Mouse (Mus musculus): ENCODE measurements at regions not wholly inside any gene's neighbourhood (a gene's known extent, or its start where the extent isn't known, plus 50 kb on each side); places are given as distances from the start of the nearest gene placed in this dataset.
A peak's percentile ranks its signal among the peaks of the same experiment; 100 is the strongest.
"Not testable (repeated sequence)": the region's sequence is repeated elsewhere in the genome, so short reads cannot be mapped to it uniquely, and the experiment has no call there.

GRCm38 (mm10) chr19:3083438-3083837 is 199.3 kb upstream of the Mrpl21 start:
- peak; percentile 9 for DNase-seq (ENCODE audit: low spot score)

- DNase-seq (ENCODE audit: low spot score): not testable (repeated sequence)
These were observed 190.9 kb upstream of the Mrpl21 start for GRCm38 (mm10) chr19:3091771-3092170.

All from heart, adult 8-10 months (tissue).